Mouse (Mus musculus): Measurements from ENCODE around the gene Olfml2a. TPM values are rescaled to one million over a fixed set of nuclear protein-coding genes. Genes with fewer than 3 reads are reported as not detected.

The Olfml2a gene
- total and polyA plus RNA-seq, 2 experiments from 2014 or later = 3.2 to 11.6 TPM

- H3K27ac ChIP-seq (ENCODE audit: low read depth, low read length) = no peak overlapping the region
- H3K27me3 ChIP-seq (ENCODE audit: insufficient read depth, low read length) = no peaks in the 10 kb centered on the region
- ATAC-seq = no peak
- peaks cover 38% of the 10 kb centered on the region for H3K36me3 ChIP-seq (ENCODE audit: insufficient read depth)
- H3K4me2 ChIP-seq (ENCODE audit: low read depth) = no peak overlapping the region; the same call in 1 of the 2 replicates
- H3K4me3 ChIP-seq (ENCODE audit: low read depth, low read length) = no peak overlapping the region
- TF ChIP-seq CTCF (IDR thresholded peaks at IDR 0.05; ENCODE audit: low read depth) = no peak
- H3K9ac ChIP-seq = no peak overlapping the region
- peaks cover 18% of the 10 kb centered on the region for H3K4me1 ChIP-seq (ENCODE audit: insufficient read depth)
- no peaks in the 10 kb centered on the region for H3K9me3 ChIP-seq (ENCODE audit: low read length)
- WGBS = 42% methylated on average over 8 of the region's 8 CpGs
- no peak for DNase-seq
Observed at GRCm38 (mm10) chr2:39003106-39003505, 71.3 kb downstream of the Olfml2a start.

GRCm38 (mm10) chr2:39003512-39003911 lies 71.7 kb downstream of the Olfml2a start:
- Histone ChIP-seq H3K4me1 (ENCODE audit: insufficient read depth) (peaks cover 18% of the 10 kb centered on the region), H3K4me2 (ENCODE audit: low read depth) (peak overlapping the region; percentile 78), H3K27ac (ENCODE audit: low read depth, low read length) (no peak overlapping the region), H3K9me3 (ENCODE audit: low read length) (no peaks in the 10 kb centered on the region), H3K27me3 (ENCODE audit: insufficient read depth, low read length) (no peaks in the 10 kb centered on the region), H3K36me3 (ENCODE audit: insufficient read depth) (peaks cover 38% of the 10 kb centered on the region), H3K4me3 (ENCODE audit: low read depth, low read length) (no peak overlapping the region), H3K9ac (peak overlapping the region; percentile 79; the same call in 1 of the 2 replicates)
- DNase-seq = no peak
- ATAC-seq = no peak
- no peak for TF ChIP-seq CTCF (IDR thresholded peaks at IDR 0.05; ENCODE audit: low read depth)
- 77% methylated on average over 5 of the region's 5 CpGs for WGBS

- Histone ChIP-seq H3K4me1 (ENCODE audit: insufficient read depth) (peaks cover 22% of the 10 kb centered on the region), H3K4me2 (ENCODE audit: low read depth) (peak overlapping the region; percentile 78), H3K27ac (ENCODE audit: low read depth, low read length) (peak overlapping the region; percentile 85), H3K9ac (peak overlapping the region; percentile 79), H3K9me3 (ENCODE audit: low read length) (no peaks in the 10 kb centered on the region), H3K4me3 (ENCODE audit: low read depth, low read length) (peak overlapping the region; percentile 70), H3K36me3 (ENCODE audit: insufficient read depth) (peaks cover 37% of the 10 kb centered on the region), H3K27me3 (ENCODE audit: insufficient read depth, low read length) (no peaks in the 10 kb centered on the region)
- peak; percentile 21 for ATAC-seq
- WGBS = 2% methylated on average over 11 of the region's 11 CpGs
- peak; percentile 58 for DNase-seq
- no peak for TF ChIP-seq CTCF (IDR thresholded peaks at IDR 0.05; ENCODE audit: low read depth)
Observed at GRCm38 (mm10) chr2:39004372-39004771, 72.6 kb downstream of the Olfml2a start.

- H3K27me3 ChIP-seq (ENCODE audit: insufficient read depth, low read length) = no peaks in the 10 kb centered on the region
- peaks cover 31% of the 10 kb centered on the region for H3K36me3 ChIP-seq (ENCODE audit: insufficient read depth)
- TF ChIP-seq CTCF (IDR thresholded peaks at IDR 0.05; ENCODE audit: low read depth) = no peak
- DNase-seq (peak; percentile 95), ATAC-seq (peak; percentile 89)
- H3K9me3 ChIP-seq (ENCODE audit: low read length) = no peaks in the 10 kb centered on the region
- H3K4me1 ChIP-seq (ENCODE audit: insufficient read depth) = peaks cover 24% of the 10 kb centered on the region
- H3K4me3 ChIP-seq (ENCODE audit: low read depth, low read length) = peak within 1 kb of the TSS; percentile 70
- peak within 1 kb of the TSS; percentile 79 for H3K9ac ChIP-seq
- H3K4me2 ChIP-seq (ENCODE audit: low read depth) = peak within 1 kb of the TSS; percentile 78
- under 1% methylated on average over 58 of the region's 58 CpGs for WGBS
- peak within 1 kb of the TSS; percentile 85 for H3K27ac ChIP-seq (ENCODE audit: low read depth, low read length)
Observed at GRCm38 (mm10) chr2:39004880-39005435, 73.2 kb downstream of the Olfml2a start, which contains the start of gene Arpc5l. TSS of gene Arpc5l (plus strand) at chr2:39005348.

GRCm38 (mm10) chr2:39005574-39006079 lies 73.8 kb downstream of the Olfml2a start, which contains the start of gene Rpl35:
TSS of gene Rpl35 (minus strand) at chr2:39005624.
- DNase-seq = no peak
- ATAC-seq = no peak

GRCm38 (mm10) chr2:39006149-39006730 lies 74.5 kb downstream of the Olfml2a start:
- no peak overlapping the region for H3K4me3 ChIP-seq (ENCODE audit: low read depth, low read length)

More at GRCm38 (mm10) chr2:39005574-39006079, 73.8 kb downstream of the Olfml2a start, which contains the start of gene Rpl35:
- Histone ChIP-seq H3K4me3 (ENCODE audit: low read depth, low read length) (peak within 1 kb of the TSS; percentile 70), H3K36me3 (ENCODE audit: insufficient read depth) (peaks cover 24% of the 10 kb centered on the region), H3K4me2 (ENCODE audit: low read depth) (peak within 1 kb of the TSS; percentile 78), H3K9me3 (ENCODE audit: low read length) (no peaks in the 10 kb centered on the region), H3K27me3 (ENCODE audit: insufficient read depth, low read length) (no peaks in the 10 kb centered on the region), H3K4me1 (ENCODE audit: insufficient read depth) (peaks cover 24% of the 10 kb centered on the region), H3K27ac (ENCODE audit: low read depth, low read length) (peak within 1 kb of the TSS; percentile 85), H3K9ac (peak within 1 kb of the TSS; percentile 79)
- peak; percentile 33 for TF ChIP-seq CTCF (IDR thresholded peaks at IDR 0.05; ENCODE audit: low read depth)
- 14% methylated on average over 15 of the region's 15 CpGs for WGBS

GRCm38 (mm10) chr2:39007865-39008264 lies 76.1 kb downstream of the Olfml2a start:
- peak; percentile 89 for ATAC-seq
- TF ChIP-seq CTCF (IDR thresholded peaks at IDR 0.05; ENCODE audit: low read depth) = peak; percentile 21; the same call in 1 of the 2 replicates
- H3K27ac ChIP-seq (ENCODE audit: low read depth, low read length) = peak overlapping the region; percentile 92
- peak overlapping the region; percentile 91 for H3K9ac ChIP-seq
- peak overlapping the region; percentile 78 for H3K4me2 ChIP-seq (ENCODE audit: low read depth)
- H3K27me3 ChIP-seq (ENCODE audit: insufficient read depth, low read length) = no peaks in the 10 kb centered on the region
- peaks cover 10% of the 10 kb centered on the region for H3K36me3 ChIP-seq (ENCODE audit: insufficient read depth)
- H3K4me1 ChIP-seq (ENCODE audit: insufficient read depth) = peaks cover 24% of the 10 kb centered on the region
- H3K4me3 ChIP-seq (ENCODE audit: low read depth, low read length) = peak overlapping the region; percentile 82
- peak; percentile 94 for DNase-seq
- under 1% methylated on average over 44 of the region's 44 CpGs for WGBS
- no peaks in the 10 kb centered on the region for H3K9me3 ChIP-seq (ENCODE audit: low read length)

More at GRCm38 (mm10) chr2:39006149-39006730, 74.5 kb downstream of the Olfml2a start:
- H3K27me3 ChIP-seq (ENCODE audit: insufficient read depth, low read length) = no peaks in the 10 kb centered on the region
- DNase-seq (no peak), ATAC-seq (no peak)
- H3K9ac ChIP-seq = no peak overlapping the region
- no peak for TF ChIP-seq CTCF (IDR thresholded peaks at IDR 0.05; ENCODE audit: low read depth)
- H3K36me3 ChIP-seq (ENCODE audit: insufficient read depth) = peaks cover 18% of the 10 kb centered on the region
- H3K27ac ChIP-seq (ENCODE audit: low read depth, low read length) = no peak overlapping the region
- H3K4me1 ChIP-seq (ENCODE audit: insufficient read depth) = peaks cover 24% of the 10 kb centered on the region
- H3K9me3 ChIP-seq (ENCODE audit: low read length) = no peaks in the 10 kb centered on the region
- peak overlapping the region; percentile 78 for H3K4me2 ChIP-seq (ENCODE audit: low read depth)
- WGBS = 92% methylated on average over 14 of the region's 14 CpGs
